Comparison of ENCODE assay signal across 7 mouse cellular contexts in the genomic region with DNA sequence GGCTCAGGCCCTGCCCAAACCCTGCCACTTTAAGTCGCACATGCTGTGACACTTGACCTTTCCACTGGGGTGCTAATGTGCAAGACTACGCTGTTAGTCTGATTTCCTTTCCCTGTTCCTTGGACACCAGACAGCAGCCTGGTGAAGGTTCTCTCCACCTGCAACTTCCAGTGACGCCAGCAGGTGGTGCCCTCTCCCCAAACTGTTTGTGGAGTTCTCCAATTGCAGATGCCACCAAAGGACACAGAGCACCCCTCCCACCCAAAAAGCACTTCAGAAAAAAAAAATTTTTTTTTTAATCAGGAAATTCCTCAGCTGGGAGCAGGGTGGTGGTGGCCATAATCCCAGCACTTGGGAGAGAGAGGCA. TPM values are rescaled to one million over a fixed set of nuclear protein-coding genes. Genes with fewer than 3 reads are reported as not detected.
DNase-seq lines count a peak whose midpoint lies in the region; ATAC-seq and TF ChIP-seq lines count a peak whose summit lies in the region.

No protein-coding gene starts in this region.

- peaks cover 43% of the 10 kb centered on the region for H3K4me1 ChIP-seq in hindbrain, embryonic 16.5 days (ENCODE audit: control insufficient read depth, insufficient read depth, low read depth, low read length)

- peak; percentile 10; the same call in 1 of the 2 replicates for ATAC-seq in hindbrain, embryonic 16.5 days

- DNase-seq in adrenal gland, adult (ENCODE audit: inconsistent age in 2 of 2, low spot score in 1 of 2) = peak; percentile 87 to 96
- DNase-seq in cerebellum, postnatal 14 days = peak; percentile 96 to 97
- DNase-seq in gastrocnemius, adult 18-20 months (ENCODE audit: low spot score) = peak; percentile 90
- DNase-seq in left cerebral cortex, adult 2 months (ENCODE audit: extremely low spot score in 1 of 2, low spot score in 2 of 2) = peak; percentile 85 to 88
- DNase-seq in mesoderm, embryonic 11.5 days (ENCODE audit: low read depth, low spot score) = peak; percentile 82
- DNase-seq in spleen, adult 12 weeks (ENCODE audit: low spot score) = peak; percentile 34

- H3K4me3 ChIP-seq in hindbrain, embryonic 16.5 days (ENCODE audit: low read length) = no peak overlapping the region
- no peak overlapping the region for H3K4me3 ChIP-seq in left cerebral cortex, adult 2 months

- H3K36me3 ChIP-seq in hindbrain, embryonic 16.5 days (ENCODE audit: control insufficient read depth, insufficient read depth, low read length) = no peaks in the 10 kb centered on the region

- H3K27me3 ChIP-seq in hindbrain, embryonic 16.5 days (replicated peaks; ENCODE audit: control insufficient read depth, insufficient read depth, low read length) = no peaks in the 10 kb centered on the region

- intact Hi-C loops in left cerebral cortex, adult 2 months (cut with DNase I) = loop anchor here (1.0 to 5.0 kb wide), 3 partner anchors 52 to 267 kb away; a partner anchor contains a TSS

- H3K9ac ChIP-seq in hindbrain, embryonic 16.5 days (ENCODE audit: low read depth, low read length) = no peak overlapping the region

- TF ChIP-seq CTCF in left cerebral cortex, adult 2 months (IDR thresholded peaks at IDR 0.05) = peak; percentile 91

- peak overlapping the region; percentile 29; the same call in 1 of the 2 replicates for H3K27ac ChIP-seq in hindbrain, embryonic 16.5 days (ENCODE audit: low read depth, low read length)
- H3K27ac ChIP-seq in left cerebral cortex, adult 2 months = peak overlapping the region; percentile 34

- no peaks in the 10 kb centered on the region; the same call in 1 of the 2 replicates for H3K9me3 ChIP-seq in hindbrain, embryonic 16.5 days (ENCODE audit: control insufficient read depth, low read length)

- 0% methylated on average over 3 of the region's 3 CpGs for WGBS in hindbrain, embryonic 16.5 days

- H3K4me2 ChIP-seq in hindbrain, embryonic 16.5 days (ENCODE audit: low read length) = no peak overlapping the region

RNA-seq across cellular contexts. Expression of a gene that starts 6.4 kb away (rescaled TPM):
- total RNA-seq in gastrocnemius, adult 18-20 months (2021) = not detected
- polyA plus RNA-seq in hindbrain, embryonic 16.5 days (2015; fragmentation: Nextera tagmentation; extraction: Ambion mirVana) = 0.15 and 0.19 TPM in 2 replicates
- 1 to 10 TPM in 1 of 2 experiments, under 1 TPM in 1; 0.79 to 2.4 TPM for total RNA-seq in left cerebral cortex, adult 2 months (2021)

RNA-seq across cellular contexts. Expression of a gene that starts 14.5 kb away (rescaled TPM):
- total RNA-seq in gastrocnemius, adult 18-20 months (2021) = 1 to 10 TPM; 1.6 to 2.3 TPM
- 177 and 185 TPM in 2 replicates for polyA plus RNA-seq in hindbrain, embryonic 16.5 days (2015; fragmentation: Nextera tagmentation; extraction: Ambion mirVana)
- total RNA-seq in left cerebral cortex, adult 2 months (2021) = 10 to 100 TPM; 51.5 to 55.9 TPM

RNA-seq across cellular contexts. Expression of a gene that starts 51.1 kb away (rescaled TPM):
- 10 to 100 TPM; 21.3 to 23.0 TPM for total RNA-seq in gastrocnemius, adult 18-20 months (2021)
- polyA plus RNA-seq in hindbrain, embryonic 16.5 days (2015; fragmentation: Nextera tagmentation; extraction: Ambion mirVana) = 30.1 and 32.6 TPM in 2 replicates
- 10 to 100 TPM; 26.7 to 28.9 TPM for total RNA-seq in left cerebral cortex, adult 2 months (2021)

RNA-seq across cellular contexts. Expression of a gene that starts 59.9 kb away (rescaled TPM):
- under 1 TPM; 0.47 to 0.82 TPM for total RNA-seq in gastrocnemius, adult 18-20 months (2021)
- 1.9 and 2.9 TPM in 2 replicates for polyA plus RNA-seq in hindbrain, embryonic 16.5 days (2015; fragmentation: Nextera tagmentation; extraction: Ambion mirVana)
- 1 to 10 TPM; 3.0 to 3.7 TPM for total RNA-seq in left cerebral cortex, adult 2 months (2021)

Comparison
In these comparisons a context has a peak if more than half of its experiments do, and no peak if none do; other contexts are left out.
1. DNase-seq: peak in every context shown above with its lines; median percentile 96 in cerebellum, postnatal 14 days; 92 in adrenal gland, adult; 90 in gastrocnemius, adult 18-20 months; 86 in left cerebral cortex, adult 2 months; 82 in mesoderm, embryonic 11.5 days; 34 in spleen, adult 12 weeks.
2. RNA of a gene that starts 14.5 kb away (total RNA-seq): 51.5 to 55.9 TPM in left cerebral cortex, adult 2 months; 1.6 to 2.3 TPM in gastrocnemius, adult 18-20 months; every median in the first group is over 10 times any median in the second.